Mouse (Mus musculus): Measurements from ENCODE around the gene Pld2.

- TF ChIP-seq CTCF (IDR thresholded peaks at IDR 0.05; ENCODE audit: low read depth, low read length) (no peak), POLR2A (IDR thresholded peaks at IDR 0.05; ENCODE audit: extremely low read depth, insufficient read depth, low read length) (no peak)
Measured at GRCm38 (mm10) chr11:70586954-70587353, 47.1 kb downstream of the Pld2 start.
